Mouse (Mus musculus) olfactory bulb, adult 2 months (tissue): ENCODE data around the gene Lhx3.

Source experiments
- CTCF ChIP-seq: fragments of 200-500 bp; IDR thresholded peaks from 2 replicates; pipeline ENCODE4 v1.5.1; 2012; ENCODE audit warnings: low read depth, mild to moderate bottlenecking, low read length, moderate library complexity; ENCODE audit not compliant: insufficient read depth
- POLR2A ChIP-seq: fragments of 200-500 bp; IDR thresholded peaks from 2 replicates; pipeline ENCODE4 v1.6.1; 2012; ENCODE audit warnings: mild to moderate bottlenecking, low read depth, low read length, moderate library complexity; ENCODE audit not compliant: insufficient read depth

- TF ChIP-seq POLR2A: no peak
- TF ChIP-seq CTCF: peak; percentile 33; the same call in 1 of the 2 replicates
Observed at GRCm38 (mm10) chr2:26153295-26153694, 54.8 kb downstream of the Lhx3 start.
